Mouse (Mus musculus): ENCODE data around the gene Ubr3. TPM values are rescaled to one million over a fixed set of nuclear protein-coding genes. Genes with fewer than 3 reads are reported as not detected.

Gene Ubr3
- polyA plus RNA-seq, 1 experiment from 2014 or later, result 39.4 TPM

- DNase-seq (ENCODE audit: low read depth, low spot score) (no peak), ATAC-seq (no peak)
- in situ Hi-C loops (cut with MboI; ENCODE audit: low pct_unique_long_range_greater_than_20kb), result no loop called here
- TF ChIP-seq CTCF (IDR thresholded peaks at IDR 0.05), result no peak
- ChIA-PET CTCF (interaction anchor here (0.9 kb wide), 2 partner anchors 23 to 199 kb away, joined by 3 read pairs; no protein-coding TSS in a partner anchor), POLR2A (interaction anchor here (0.6 kb wide), 1 partner anchor 22 kb away, joined by 6 read pairs; the partner anchor contains the start of gene Myo3b)
- peaks cover 3% of the 10 kb centered on the region for H3K27me3 ChIP-seq
Observed at GRCm38 (mm10) chr2:70060359-70061345, 163.6 kb downstream of the Ubr3 start.

GRCm38 (mm10) chr2:70065116-70065515 lies 168.1 kb downstream of the Ubr3 start:
- ATAC-seq (no peak), DNase-seq (ENCODE audit: low read depth, low spot score) (no peak)
- ChIA-PET POLR2A (interaction anchor here (1.2 kb wide), 1 partner anchor 9 kb away, joined by 3 read pairs; no protein-coding TSS in a partner anchor), CTCF (no interaction called here)
- in situ Hi-C loops (cut with MboI; ENCODE audit: low pct_unique_long_range_greater_than_20kb), result no loop called here
- H3K27me3 ChIP-seq, result no peaks in the 10 kb centered on the region
- TF ChIP-seq CTCF (IDR thresholded peaks at IDR 0.05), result no peak

GRCm38 (mm10) chr2:70065729-70066300 lies 168.8 kb downstream of the Ubr3 start:
- H3K27me3 ChIP-seq, result no peaks in the 10 kb centered on the region
- ChIA-PET POLR2A (no interaction called here), CTCF (interaction anchor here (0.7 to 1.7 kb wide), 2 partner anchors 13 to 42 kb away, joined by 3 to 5 read pairs; no protein-coding TSS in a partner anchor)
- no peak for TF ChIP-seq CTCF (IDR thresholded peaks at IDR 0.05)
- in situ Hi-C loops (cut with MboI; ENCODE audit: low pct_unique_long_range_greater_than_20kb), result no loop called here
- ATAC-seq (no peak), DNase-seq (ENCODE audit: low read depth, low spot score) (no peak)

GRCm38 (mm10) chr2:70066338-70067022 lies 169.4 kb downstream of the Ubr3 start:
- H3K27me3 ChIP-seq, result no peaks in the 10 kb centered on the region
- in situ Hi-C loops (cut with MboI; ENCODE audit: low pct_unique_long_range_greater_than_20kb), result no loop called here
- CTCF ChIA-PET, result interaction anchor here (0.7 to 1.7 kb wide), 2 partner anchors 13 to 42 kb away, joined by 3 to 5 read pairs; no protein-coding TSS in a partner anchor
- ATAC-seq (no peak), DNase-seq (ENCODE audit: low read depth, low spot score) (no peak)
- POLR2A ChIA-PET, result no interaction called here
- no peak for TF ChIP-seq CTCF (IDR thresholded peaks at IDR 0.05)

GRCm38 (mm10) chr2:70069861-70070260 lies 172.8 kb downstream of the Ubr3 start:
- POLR2A ChIA-PET, result no interaction called here
- CTCF ChIA-PET, result interaction anchor here (1.3 kb wide), 1 partner anchor 11 kb away, joined by 3 read pairs; no protein-coding TSS in a partner anchor
- in situ Hi-C loops (cut with MboI; ENCODE audit: low pct_unique_long_range_greater_than_20kb), result no loop called here
- no peak for TF ChIP-seq CTCF (IDR thresholded peaks at IDR 0.05)
- DNase-seq (ENCODE audit: low read depth, low spot score), result no peak
- no peaks in the 10 kb centered on the region for H3K27me3 ChIP-seq
- no peak for ATAC-seq

Other genes with a start within 250 kb of the Ubr3 start
- gene Klhl41, start 227.1 kb upstream of the Ubr3 start, polyA plus RNA-seq (2021), result 0.35 TPM
- 26.0 TPM for gene Fastkd1, start 183.7 kb upstream of the Ubr3 start, polyA plus RNA-seq (2021)
- gene Ppig, start 174.7 kb upstream of the Ubr3 start, polyA plus RNA-seq (2021), result 83.7 TPM
- 8.5 TPM for gene Ccdc173, start 107.7 kb upstream of the Ubr3 start, polyA plus RNA-seq (2021)
- 26.1 TPM for gene Phospho2, start 107.6 kb upstream of the Ubr3 start, polyA plus RNA-seq (2021)
- 13.0 TPM for gene Klhl23, start 75.3 kb upstream of the Ubr3 start, polyA plus RNA-seq (2021)
- 226 TPM for gene Ssb, start 35.7 kb upstream of the Ubr3 start, polyA plus RNA-seq (2021)
- gene Mettl5, start 11.6 kb upstream of the Ubr3 start, polyA plus RNA-seq (2021), result 19.6 TPM
- gene Myo3b, start 141.9 kb downstream of the Ubr3 start, polyA plus RNA-seq (2021), result 0.18 TPM